Mouse (Mus musculus) adrenal gland, postnatal 25 days (tissue): ENCODE measurements at regions not wholly inside any gene's neighbourhood (a gene's known extent, or its start where the extent isn't known, plus 50 kb on each side); places are given as distances from the start of the nearest gene placed in this dataset.

Source experiments
- DNase-seq: peaks from one replicate; pipeline ENCODE4 v3.0.0; 2021; ENCODE audit warnings: mixed read lengths

DNA sequence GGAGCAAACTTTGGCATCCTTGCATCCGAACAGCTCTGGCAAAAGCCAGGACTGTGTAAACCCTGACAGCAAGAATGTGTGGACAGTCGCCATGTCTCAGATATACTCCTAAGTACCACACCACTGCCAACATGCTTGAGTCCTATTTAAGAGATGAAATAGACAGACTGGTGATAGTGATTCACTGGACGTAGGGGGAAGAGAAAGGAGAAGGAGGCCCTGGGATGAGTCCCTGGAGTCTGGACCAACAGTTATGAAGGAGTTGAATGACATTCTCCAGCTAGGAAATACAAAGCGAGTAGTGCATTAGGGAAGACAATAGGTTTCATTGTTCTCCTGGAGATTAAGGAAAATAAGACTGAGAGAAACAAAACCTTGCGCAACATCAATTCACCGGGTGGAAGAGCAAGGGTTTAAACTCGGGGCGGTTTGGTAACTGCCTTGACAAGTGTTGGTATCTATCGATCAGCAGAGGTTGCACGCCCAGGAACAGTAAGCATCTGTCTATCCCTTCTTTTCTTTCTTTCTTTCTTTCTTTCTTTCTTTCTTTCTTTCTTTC lies 54.3 kb upstream of the Nrbf2 start:
- no peak for DNase-seq

DNA sequence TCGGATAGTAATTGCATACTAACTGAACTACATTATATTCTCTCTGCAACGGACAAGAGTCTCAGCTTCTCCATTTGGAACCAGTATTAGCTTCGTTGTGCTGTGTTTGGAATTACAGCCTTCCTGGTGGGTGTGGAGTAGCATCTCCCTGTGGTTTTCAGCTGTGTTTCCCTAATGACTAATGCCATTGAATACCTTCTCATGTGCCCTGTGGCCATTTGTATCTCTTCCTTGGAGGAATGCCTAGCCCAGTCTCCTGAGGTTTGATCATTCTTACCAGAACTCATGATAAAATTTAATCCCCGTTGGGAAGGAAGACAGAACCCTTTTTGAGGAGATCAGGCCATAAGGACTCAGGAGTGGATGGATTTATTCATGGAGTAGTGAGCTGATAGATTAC lies 59.6 kb upstream of the Nrbf2 start:
- no peak for DNase-seq

DNA sequence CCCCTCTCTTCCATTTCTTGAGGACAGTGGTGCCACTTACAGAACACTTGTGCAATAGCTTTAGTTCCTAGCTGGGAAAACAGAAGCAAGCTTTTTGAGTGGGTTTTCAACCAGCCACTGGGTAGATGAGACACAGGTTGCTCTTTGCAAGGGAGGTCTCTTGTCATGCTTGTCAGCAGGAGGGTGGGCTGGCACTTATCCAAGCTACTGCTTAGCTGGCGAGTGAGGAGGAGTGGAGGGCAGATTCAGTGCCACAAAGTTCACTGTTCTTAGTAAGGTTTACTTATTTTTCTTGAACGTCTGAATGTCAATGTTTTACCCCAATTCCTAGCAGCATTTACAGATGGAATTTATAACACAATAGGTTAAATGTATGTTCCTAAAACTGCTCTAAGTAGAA lies 65.9 kb upstream of the Nrbf2 start:
- DNase-seq, result no peak

DNA sequence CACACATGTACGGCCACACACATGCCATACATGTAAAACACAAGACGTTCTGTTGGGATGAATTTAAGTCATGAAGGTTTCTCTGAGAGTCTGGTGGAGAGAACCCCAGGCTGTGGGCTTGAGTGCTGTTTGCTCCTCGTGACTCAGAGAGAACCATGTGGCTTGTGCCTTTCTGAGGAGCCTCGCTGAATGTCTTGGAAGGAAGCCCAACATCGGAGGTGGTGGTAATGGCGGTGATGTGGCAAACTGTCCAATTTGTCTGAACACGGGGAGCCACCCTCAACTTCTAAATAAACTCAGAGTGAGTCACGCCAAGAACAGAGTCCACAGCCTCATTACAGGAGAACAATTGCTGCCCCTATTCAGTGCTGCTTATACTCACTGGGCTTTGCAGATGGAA lies 75.7 kb upstream of the Nrbf2 start:
- no peak for DNase-seq

DNA sequence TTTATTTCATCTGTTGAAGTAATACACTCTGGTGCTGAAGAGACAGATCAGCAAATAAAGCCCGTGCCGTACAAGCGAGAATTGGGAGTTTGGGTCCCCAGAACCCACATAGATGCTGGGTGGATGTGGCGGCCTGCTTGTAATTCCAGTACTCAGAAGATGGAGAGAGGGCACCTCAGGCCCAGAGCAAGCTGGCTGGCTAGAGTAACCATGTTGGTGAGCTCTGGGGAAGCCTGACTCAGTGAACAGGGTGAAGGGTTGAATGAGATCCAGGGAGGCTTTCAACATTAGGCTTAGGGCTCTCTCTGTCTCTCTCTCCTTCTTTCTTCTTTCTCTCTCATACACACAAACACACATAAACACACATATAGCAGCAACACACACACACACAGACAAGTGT lies 76.2 kb upstream of the Nrbf2 start:
- no peak for DNase-seq

DNA sequence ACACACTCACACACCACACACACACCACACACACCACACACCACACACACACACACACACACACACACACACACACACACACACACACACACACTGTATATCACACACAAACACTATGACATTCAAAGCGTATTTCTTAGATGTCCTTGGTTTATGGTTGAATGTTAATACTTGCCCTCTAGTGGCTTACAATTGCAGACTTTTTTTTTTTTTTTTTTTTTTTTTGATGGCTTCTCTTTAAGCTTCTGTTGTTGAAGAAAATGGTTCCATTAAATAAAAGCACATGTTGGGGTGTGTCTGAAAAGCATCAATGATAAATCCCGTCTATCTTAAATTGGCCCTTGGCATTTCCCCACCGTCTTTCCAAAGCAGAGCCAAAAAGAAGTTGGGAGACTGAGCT lies 79.5 kb upstream of the Nrbf2 start:
- DNase-seq, result no peak

DNA sequence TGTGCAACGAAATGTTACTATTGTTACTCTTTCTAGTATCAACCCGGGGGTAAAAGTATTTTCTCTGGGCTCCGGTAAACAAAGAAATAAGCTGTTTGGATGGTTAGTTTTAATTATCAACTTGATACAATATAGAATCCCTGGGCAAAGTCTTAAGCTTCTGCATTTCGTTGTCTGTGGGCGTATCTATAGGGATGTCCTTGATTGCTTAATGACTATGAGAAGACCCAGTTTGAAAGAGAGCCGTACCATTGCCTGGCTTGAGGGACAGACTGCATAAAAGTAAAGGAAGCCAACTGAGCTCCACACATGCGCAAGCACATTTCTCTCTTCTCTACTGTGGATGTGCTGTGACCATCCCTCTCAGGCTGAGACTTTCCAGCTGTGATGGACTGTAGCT lies 80.1 kb upstream of the Nrbf2 start:
- DNase-seq, result no peak

DNA sequence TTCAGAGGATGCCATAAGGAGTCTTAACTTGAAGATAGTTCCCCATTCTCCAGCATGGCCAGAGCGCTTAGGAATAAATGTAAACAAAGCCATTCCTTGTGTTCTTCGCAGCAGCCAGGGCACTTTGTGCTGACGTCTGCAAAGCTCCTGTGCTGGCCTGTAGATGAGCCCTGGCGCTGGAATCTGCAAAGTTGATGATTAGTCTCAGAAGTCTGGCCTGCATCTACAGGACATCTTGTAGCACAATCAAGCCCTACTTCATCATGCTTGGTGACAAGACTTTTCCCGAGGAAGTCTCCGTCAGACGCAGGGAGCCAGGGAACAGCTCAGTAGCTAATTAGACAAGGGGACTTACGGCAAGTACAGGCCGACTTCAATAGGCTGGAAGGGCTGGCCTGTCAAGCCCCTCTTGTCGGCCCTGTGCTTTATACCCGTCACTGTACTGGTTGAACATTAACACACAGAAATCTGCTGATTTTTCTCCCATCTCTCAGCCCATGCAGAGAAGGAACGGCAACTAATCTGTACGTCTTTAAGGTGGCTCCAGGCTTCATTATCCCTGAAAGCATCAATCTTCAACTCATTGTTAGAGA lies 87.6 kb upstream of the Nrbf2 start:
- DNase-seq, result no peak

DNA sequence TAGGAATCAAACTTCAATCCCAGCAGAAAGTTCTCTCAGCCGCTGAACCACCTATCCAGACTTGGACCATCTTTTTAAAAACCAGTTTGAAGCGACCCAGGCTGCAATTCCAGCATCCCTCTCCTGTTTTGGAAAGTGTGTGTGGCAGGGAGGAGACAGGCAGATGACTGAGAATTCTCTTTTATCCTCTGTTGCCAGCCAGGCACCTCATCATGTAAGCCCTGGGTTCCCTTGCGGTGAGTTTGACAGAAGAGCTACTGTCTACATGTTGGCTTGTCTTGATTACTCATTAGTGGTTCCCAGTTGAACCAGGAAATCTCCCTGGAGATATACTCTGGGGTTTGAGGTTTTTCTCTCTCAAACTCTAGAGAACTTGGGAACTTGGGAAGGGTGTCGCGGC lies 91.5 kb upstream of the Nrbf2 start:
- DNase-seq, result no peak

DNA sequence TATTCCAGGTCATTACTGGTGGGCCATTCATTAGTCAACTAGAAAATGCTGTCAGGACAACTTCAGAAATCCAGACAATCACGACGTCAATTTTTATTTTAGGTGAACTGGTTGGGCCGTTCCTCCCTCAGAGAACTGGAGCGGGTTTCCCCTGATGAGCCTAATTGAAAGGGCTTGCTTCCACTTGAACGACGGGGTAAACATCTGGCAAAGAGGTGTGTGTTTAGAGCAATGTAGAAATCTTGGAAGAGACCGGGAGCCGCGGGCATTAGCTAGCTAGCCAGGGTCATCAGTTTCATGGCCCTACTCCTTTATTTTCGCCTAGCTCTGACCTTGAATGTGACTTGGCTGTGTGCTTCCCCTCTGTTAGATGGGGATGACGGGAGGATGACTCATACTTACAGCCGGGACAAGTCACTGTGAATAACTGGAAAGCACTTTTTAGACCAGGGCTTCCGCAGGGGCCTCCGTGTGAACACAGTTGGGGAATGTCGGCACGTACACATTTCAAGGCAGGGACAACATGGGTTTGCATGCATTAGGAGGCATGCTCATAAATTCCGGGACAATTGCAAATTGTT lies 92.6 kb upstream of the Nrbf2 start:
- DNase-seq, result peak; percentile 29

DNA sequence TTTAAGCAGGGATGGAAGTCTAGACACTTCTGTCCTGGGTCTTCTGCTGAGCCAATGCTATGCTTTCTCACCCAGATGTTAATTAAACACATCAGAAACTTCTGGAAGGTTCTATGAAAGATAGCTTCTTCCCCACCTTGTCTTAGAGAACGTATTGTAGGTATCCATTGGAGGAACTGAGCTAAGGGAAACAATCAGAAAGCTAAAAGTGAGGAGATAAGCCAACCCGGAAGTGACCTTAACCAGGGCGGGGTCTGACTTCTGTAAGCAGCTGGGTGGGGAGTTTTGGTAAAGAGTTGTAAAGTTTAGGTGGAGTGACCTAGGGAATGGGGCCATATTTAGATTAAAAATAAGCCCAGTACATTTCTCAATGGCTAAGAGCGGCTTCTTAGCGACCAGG lies 95.1 kb upstream of the Nrbf2 start:
- DNase-seq, result no peak

DNA sequence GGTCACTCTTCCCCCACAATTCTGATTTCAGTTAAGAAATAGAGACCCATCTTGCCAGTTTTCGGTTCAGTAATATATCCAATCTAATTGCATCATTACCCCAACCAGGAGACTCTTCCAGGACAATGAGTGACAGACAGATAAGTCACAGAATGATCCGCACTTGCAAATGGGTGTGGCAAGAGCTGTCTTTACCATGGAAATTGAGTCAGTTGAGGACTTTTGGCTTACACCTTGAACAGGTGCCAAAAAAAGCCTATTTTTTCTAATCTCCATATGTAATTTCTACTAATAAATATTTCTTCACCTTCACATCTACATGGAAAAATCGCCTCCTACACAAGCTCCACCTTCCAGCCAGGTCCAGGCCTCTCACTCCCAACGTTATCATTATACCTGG lies 98.2 kb upstream of the Nrbf2 start:
- DNase-seq, result no peak

DNA sequence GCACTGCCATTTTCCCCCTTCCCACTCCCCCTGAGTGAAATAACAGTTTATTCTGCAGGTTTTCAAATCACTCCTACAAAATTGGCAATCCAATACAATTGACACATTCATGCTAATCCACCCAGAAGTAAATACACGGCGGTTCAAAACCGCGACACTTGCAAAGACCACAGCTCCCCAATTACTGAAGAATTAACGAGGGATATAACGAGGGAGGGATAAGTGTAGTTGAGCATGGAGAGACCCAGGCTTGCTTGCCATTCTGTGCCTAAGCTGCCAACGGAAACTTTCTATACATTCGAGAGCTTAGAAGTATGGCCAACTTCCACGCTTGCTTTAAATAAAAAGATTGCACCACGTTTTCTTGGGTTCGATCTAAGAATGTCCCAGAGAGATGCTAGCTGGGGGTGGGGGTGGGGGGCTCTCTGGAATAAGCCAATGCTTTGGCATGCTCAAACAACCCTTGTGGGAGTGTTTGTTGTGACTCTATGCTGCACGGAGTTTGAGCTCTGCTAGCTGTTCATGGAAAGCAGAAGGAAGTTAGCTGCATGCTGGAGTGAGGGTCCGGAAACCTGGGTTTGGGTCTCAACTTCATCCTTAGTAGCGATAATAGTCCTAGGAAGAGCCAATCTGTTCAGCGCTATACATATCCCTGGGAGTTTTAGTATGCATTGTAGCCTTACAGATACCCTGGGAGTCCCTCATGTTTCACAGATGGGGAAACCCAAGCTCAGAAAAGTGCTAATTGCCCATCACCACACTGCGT lies 98.9 kb upstream of the Nrbf2 start:
- no peak for DNase-seq

DNA sequence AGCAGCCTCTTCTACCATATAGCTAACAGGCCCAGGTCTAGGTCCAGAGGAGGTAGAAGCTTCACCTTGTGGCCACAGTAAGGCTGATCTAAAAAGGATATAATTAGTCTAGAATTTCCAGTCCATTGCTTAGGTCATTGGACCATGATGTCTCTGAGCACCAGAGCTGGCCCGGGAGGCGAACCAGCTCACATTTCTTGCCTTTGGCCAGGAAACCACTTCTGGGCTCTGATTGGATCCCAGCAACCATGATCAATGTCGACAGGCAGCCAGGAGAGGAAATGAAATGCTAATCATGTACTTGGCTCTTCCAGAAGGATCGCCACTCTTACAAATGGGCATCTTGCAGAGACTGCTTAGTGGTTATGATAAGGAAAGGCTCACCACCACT lies 99.5 kb upstream of the Nrbf2 start:
- no peak for DNase-seq

DNA sequence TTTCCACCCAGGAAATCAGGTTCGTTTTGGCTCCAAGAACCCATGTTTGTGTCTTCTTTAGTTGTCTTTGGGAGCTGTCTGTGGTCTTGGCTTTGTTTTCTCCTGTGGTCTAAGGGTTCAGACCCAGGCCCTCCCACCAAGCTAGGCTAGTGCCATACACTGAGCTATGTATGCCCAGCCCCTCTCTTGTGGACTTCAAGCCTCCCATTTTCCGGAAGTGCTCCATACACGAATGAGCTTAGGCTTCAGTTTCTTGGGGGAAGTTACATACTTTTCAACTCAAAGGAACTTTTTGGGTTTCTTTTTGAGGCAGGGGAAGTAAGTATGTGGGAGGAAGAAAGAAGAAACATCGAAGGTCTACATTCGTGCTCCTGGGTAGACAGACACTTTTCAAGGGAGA lies 100.9 kb upstream of the Nrbf2 start:
- no peak for DNase-seq

DNA sequence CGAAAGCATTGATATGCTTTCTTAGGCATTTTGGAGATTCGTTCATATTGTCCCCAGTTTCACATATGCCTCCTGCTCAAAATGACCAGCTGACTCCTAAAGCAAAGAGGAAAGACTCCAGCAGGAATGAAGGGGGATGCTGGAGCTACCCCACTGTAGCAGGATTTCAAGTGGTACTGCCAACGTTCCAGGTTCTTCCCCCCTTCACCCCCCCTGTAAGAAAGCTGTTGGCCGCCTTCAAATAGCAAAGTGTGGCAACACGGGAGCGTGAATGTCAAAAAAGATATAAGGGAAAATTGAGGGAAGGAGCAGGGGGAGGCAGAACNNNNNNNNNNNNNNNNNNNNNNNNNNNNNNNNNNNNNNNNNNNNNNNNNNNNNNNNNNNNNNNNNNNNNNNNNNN lies 103.7 kb upstream of the Nrbf2 start:
- no peak for DNase-seq

DNA sequence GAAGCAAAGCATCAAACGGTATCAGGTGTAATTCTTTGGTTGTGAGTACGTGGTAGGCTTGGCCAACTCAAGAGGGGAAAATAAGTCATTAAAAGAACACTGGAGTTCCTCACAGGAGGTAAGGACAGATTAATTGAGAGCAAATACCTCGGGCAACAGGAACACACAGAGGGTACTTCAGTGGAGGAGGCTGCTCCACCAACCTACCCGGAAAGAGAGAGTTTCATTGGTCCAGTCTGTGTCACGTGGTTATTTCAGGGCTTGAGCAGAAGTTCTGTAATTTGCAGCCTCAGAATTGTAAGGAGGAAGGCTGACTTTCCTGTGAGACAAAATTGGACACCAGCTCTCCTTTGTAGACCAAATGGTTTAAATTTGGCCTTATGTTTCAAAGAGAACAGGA lies 115.3 kb upstream of the Nrbf2 start:
- DNase-seq, result no peak

DNA sequence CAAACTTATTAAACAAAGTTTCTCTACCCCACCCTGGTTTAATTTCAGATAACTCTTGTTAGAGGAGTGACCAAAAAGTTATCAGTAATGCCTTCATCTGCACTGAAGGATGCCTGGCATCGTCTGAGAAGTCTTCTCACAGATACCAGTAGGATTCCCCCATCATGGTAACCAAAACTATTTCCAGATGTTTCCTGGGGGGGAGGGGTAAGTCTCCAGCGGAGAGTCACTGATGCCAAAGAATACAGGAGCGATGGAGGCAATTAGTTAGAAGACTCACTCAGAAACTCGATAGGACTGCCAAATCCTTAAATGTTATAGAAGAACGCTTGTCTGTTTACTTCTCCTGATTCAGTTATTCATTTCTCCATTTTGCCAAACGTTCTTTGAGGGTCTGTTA lies 116.3 kb upstream of the Nrbf2 start:
- no peak for DNase-seq

DNA sequence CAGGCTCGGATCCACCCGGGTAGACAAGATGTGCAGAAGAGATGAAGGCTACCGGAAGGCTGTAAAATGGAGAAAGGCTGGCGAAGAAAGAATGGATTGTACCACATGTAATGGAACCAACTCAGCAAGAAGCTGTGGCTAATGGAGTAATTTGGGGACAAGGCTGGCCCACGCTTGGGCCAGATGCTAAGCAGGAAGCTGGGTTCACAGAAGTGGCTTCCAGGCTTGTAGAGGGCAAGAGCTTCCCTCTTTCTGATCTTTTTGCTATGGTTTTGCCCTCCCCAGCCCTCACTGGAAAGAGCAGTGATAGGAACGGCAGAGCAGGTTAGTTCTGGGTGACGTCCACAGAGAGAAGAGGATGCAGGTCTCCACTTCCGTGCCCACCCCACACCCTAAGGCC lies 117.7 kb upstream of the Egr2 start:
- DNase-seq, result no peak

DNA sequence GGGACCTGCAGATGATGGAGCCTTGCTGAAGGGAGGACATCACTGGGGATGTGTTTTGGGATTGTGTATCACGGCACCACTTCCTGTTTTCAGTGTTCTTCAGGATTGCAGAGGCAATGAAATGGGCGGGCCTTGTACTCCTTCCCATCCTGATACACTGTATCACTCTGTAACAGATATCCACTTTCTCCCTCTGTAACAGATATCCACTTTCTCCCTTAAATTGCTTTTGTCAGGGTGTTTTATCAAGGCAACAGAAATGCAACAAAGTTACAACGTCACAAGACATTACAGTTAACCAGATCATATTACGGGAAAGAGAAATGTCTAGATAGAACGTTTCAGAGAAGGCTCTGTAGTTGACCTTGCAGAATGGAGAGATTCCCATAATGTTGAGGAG lies 114.5 kb upstream of the Egr2 start:
- DNase-seq, result no peak

DNA sequence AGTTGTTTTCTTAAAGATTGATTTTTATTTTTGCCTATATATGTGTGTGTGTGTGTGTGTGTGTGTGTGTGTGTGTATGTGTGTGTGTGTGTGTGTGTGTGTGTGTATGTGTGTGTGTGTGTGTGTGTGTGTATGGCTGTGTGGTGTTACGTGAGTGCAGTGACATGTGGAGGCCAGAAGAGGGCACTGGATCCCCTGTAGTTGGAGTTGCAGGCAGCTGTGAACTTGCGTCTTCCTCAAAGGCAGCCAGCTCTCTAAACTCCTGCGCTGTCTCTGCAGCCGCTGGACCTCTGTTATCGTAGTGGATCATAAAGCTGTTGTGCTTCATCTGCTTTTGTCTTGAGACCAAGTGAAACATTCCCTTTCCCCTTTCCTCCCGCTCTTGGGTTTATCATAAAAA lies 109.9 kb upstream of the Egr2 start:
- no peak for DNase-seq

DNA sequence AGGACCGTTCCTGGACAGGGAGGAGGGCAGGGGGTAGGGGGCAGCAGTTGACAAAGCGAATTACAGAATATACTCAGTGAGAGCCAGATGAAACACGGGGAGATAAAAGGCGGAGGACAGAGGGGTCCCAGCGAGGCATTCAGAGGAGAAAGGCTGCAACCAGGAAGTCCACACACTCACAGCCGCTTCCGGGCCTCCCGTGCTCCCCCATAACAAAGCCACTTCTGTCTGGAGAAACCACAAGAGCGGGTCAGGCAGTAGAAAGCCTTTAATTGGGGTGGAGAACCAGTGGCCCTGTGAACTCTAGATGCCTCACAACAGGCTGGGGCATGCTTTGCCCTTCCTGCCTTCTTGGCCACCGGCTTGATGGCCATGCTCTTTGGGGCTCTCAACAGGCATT lies 108.1 kb upstream of the Egr2 start:
- DNase-seq, result no peak

DNA sequence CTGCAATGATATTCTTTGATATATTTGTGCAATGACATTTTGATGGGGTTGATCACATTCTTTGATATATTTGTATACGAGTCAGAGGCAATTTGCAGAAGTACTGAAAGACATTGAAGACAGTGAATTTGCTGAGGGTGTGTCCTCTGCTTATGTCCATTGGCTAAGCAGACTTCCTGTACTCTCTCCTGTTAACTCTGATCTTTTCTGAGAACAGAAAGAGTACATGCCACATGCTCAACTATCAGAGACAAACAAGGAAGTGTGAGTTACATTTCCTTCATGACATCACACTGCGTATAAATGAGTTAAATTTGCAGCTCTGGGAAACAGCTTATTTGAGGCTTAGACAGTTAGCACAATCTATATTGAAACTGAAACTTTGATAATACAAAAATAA lies 104.5 kb upstream of the Egr2 start:
- no peak for DNase-seq

DNA sequence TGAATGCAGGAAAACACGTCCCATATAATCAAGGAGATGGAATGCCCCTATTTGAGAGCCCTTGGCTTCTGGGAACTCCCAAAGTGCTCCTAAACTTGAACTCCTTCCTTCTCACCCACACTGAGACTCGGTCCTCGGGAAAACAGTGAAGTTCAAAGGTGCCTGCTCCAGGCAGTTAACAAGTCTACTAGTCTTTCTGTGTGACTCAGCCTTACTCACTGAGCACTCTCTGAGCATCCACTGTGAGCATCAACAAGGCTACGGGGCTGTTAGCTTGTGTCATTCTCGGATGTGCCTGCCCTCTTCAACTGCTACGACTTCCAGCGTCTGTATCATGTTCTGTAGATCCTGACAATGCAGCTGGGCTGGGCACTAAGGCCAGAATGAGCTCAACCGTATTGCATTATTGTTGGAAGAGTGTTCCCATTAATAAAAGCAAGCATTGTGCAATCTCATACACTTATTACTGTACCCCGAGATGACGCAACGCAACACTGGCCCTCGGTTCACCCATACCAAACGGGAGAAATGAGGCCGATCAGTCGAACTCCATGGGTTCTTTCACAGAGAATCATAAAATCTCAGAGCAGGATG lies 96.1 kb upstream of the Egr2 start:
- peak; percentile 20 for DNase-seq
